Mouse (Mus musculus): ENCODE results near the gene Grip1.

Gene Grip1

DNA sequence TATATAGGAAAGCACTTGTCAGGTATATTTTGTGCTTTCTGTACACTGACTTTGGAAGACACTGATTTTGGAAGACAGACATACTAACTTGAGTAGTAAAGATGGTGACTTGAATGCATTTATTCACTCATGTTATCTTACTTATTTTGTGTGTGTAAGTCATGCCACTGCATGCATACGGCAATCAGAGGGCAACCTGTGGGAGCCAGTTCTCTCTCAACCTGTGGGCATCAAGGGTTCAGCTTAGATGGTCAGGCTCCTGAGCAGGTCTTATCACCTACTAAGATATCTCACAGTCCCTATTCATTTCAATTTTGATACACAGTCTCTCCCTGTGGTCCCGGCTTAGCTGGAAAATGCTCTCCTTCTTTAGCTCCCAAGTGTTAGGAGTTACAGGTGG is 5.4 kb downstream of the Grip1 start:
- DNase-seq (ENCODE audit: low spot score in 2 of 2), result no peak

DNA sequence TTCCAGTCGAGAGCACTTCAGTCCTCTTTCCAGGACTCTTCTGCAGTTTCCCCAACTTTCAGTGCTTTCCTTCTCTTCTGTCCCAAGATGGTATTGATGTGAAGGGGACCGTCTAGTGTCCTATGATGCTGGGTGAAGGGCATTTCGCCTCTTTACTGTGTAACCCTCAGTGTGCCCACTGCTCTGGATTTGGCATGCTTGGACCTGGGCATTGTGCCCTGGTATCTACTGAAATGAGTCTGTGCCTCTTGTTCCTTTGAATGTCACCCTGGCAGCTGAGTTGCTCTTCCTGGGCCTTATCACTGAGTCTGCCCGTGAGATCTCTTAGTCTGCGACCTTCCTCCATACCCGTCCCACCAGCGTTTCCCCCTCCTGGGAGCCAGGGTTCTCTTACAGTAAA is 9.7 kb downstream of the Grip1 start:
- no peak for DNase-seq (ENCODE audit: low spot score in 2 of 2)

DNA sequence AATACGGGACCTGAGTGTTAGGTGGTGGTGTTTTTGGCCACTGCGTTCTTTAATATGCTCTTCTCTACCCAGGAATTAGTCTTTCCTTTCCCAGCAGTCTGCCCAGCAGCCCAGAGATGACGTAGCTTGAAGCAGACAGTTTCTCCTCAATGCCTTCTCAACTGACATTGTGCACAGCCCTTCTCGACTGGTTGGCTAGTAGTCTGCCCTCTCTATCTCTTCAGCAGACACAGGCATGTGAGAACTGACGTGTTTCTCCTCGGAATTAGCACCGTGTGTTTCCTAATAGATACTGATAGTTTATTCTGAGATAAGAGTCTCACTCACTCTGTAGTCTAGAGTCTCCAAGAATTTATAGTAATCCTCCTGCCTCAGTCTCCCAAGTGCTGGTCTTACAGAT is 10.2 kb downstream of the Grip1 start:
- no peak for DNase-seq (ENCODE audit: low spot score in 2 of 2)

DNA sequence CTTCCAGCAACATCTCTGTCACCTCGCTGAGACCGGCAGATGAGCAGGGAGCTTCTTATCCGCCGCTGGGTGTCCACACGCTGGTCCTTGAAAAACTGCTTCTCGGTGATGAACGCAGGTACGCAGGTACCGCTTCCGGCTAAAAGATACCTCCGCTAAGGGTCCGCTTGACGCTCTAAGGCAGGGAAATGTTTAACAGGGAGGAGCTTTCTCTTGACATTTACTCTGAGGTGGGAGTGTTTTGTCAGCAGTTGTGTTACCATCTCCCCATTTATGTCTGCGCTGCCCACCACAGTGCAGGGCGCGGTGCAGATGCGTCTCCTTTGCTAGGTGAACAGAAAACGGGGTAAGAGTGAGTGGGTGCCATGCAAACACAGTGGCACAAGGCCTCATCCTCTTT is 14.3 kb downstream of the Grip1 start:
- DNase-seq (ENCODE audit: low spot score in 2 of 2), result no peak

DNA sequence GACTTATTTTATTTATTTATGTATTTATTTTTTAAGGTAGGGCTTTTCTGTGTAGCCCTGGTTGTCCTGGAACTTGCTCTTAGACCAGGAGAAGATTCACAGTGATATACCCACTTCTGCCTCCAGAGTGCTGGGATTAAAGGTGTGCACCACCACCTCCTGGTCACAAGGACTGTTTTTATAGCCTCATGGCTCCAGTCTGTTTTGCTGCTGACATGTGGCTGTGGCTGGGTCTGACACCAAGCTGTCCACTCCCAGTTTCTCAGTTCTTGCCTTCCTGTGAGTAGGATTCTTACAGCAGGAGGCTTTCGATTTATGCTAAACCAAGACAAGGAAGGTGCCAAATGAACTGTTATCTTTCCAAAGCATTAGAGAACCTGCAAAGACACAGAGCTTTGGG is 16.5 kb downstream of the Grip1 start:
- DNase-seq (ENCODE audit: low spot score in 2 of 2), result no peak

DNA sequence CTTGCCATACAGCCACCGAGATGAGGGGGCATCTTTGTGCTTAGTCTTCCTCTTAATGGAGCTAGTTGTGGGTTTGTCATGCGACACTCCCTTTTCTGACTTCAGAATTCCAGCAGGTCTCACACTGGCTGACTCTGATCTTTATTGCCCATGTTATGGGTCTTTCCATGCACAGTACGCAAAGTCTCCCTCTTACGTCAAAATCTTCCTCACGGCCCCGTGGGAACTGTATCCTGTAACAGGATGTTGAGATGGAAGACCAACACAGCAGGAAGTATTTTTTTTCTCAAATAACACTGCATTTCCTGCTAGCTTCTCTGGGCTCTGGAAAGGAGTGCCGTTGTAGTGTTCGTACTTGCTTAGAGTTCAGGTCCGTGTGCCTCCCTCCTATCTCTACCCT is 21.5 kb downstream of the Grip1 start:
- no peak for DNase-seq (ENCODE audit: low spot score in 2 of 2)

DNA sequence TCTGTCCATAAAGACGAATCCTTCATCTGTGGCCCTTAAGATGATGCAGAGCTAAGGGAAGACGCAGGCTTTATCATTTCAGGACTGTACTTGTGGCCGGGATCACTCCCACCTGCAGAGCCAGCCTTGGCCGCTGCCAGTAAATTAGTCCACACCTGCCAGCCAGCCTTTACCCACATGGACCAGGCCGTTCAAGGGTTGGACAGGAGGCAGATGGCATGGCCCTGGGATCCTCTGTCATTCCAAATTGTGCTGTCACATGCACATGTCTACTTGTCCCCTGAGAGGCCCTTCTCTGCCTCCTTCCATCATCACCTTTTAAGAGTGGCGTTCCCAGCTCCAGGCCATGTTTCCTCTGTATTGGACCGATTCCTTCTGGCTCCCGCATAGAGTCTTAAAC is 24.0 kb downstream of the Grip1 start:
- DNase-seq (ENCODE audit: low spot score in 2 of 2), result no peak

DNA sequence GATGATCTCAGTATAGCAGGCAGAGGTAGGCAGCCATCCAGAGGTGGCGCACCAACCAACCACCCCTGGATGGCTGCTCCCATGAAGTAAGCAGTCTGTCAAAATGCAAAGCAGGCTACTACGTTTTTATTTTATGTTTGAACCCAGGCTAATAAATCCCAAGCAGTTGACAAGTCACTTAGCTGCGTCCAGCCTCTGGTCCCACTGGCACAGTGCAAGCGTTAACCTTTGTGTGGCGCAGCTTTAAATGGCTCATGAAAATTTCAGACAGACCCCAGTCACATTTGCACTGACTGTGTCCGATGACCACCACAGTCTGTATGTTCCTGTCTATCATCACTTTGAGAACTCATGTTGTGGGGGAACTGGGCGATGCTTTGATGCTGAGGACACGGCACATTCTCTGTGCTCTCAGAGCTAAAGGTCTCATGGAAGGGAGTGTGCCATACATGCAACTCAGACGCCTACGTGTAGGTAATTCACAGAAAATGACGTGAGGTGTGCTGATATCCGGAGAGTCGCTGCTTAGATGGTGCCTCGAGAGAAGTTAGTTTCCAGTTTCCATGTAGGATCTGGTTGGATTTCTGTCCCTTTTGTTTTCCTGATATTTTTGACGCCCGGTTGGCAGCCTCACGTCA is 29.6 kb downstream of the Grip1 start:
- DNase-seq (ENCODE audit: low spot score in 2 of 2), result no peak

DNA sequence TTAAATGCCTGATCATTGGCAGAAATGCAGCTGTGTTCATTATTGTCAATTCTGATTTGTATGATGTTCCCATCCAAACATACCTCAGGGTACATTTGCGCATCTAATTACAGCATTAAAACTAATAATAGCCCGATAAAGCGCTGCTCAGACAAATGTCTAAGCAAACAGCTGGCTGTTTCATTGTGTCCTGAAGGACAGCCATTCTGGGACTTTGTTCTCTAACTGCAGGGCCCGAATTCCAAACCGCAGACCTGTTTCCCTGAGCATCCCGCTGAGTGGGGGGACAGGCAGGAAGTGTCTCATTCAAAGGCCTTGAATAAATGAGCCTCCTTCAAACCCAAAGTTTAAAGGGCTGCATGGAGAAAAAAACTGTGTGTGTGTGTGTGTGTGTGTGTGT is 30.1 kb downstream of the Grip1 start:
- no peak for DNase-seq (ENCODE audit: low spot score in 2 of 2)

DNA sequence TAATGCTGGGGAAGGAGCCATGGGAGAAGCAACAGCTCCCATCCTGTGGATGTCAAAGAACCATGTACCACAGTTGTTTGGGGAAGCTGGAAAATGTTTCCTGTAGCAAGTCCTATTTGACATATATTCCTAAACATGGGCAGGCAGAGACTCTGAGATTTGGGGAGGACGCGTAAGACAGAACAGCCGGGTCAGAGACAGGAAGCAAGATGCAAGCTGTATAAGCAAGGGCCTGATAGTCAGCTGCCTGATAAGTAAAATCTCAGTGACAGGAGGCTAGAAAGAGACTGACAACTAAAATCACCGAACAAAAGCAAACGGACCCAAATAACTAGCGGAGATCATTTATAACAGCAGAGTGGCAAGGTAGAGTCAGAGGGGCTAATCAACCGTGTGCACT is 33.3 kb downstream of the Grip1 start:
- no peak for DNase-seq (ENCODE audit: low spot score in 2 of 2)

DNA sequence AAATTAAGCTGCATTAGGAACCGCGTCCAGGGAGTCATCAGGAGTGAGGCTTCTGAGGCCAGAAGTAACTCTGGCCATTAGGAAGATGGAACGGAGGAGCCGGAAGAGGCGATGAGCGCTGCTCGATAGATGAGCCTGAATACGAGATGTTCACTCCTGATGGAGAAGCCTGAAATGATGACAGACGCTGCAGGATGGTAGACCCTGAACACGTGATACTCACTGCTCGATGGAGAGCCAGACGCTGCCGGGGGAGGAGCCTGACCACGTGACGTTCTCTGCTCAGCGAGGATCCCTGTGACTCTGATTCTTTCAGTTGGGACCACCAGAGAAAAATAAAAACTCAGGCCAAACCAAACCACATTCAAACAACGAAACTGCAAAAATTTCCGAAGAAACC is 37.2 kb downstream of the Grip1 start:
- DNase-seq (ENCODE audit: low spot score in 2 of 2), result no peak

DNA sequence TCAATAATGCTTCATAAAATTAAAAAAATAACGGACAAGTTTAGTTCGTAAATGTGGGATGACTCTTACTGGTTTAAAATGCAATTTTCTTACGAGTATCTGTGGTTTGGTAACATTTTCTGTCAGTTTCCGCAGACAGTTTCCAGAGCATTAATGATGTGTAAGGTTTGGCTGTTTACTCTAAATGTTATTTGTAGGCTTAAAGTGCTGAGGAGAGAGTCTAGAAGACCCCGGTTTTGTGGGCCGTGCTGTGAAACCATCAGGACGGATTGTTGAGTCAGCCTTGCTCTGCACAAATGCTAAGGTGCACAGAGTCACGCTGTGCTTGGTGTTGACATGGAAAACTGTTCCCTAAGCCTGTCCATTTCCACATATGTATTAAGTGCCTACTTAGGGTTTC is 41.7 kb downstream of the Grip1 start:
- no peak for DNase-seq (ENCODE audit: low spot score in 2 of 2)

DNA sequence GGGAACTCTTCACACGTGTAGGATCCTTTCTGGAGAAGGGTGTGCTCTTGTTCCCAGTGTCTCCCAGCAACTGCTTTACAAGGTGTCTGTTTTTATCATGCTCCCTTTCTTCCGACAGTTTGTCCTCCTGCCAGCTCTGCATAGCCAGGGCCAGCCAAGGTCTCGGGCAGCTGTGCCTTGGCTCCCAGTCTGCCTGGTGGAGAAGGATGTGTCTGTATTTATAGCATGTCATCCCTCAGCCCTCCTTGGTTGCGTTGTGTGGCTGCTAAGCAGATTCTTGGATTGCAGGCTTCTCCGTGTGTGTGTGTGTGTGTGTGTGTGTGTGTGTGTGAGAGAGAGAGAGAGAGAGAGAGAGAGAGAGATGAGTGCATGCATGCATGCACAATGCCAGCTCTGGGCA is 42.6 kb downstream of the Grip1 start:
- no peak for DNase-seq (ENCODE audit: low spot score in 2 of 2)

DNA sequence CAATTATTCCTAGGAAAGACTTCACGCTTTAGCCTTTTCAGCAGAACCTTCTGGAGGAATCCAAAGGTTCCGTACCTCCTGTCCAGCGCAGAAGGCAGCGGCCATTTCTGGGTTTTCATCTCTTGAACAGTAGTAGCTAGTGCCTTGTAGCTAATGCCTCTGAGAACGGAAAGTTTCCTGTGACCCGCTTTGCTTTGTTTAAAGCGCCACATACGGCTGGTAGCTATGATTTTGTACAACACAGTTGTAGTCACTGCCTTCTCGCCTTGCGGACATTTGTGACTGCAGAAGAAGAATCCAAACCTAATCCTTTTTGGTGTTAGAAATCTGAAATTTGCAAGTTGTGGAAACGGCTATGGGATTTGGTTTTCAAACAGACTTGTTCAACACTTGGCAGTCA is 68.1 kb downstream of the Grip1 start:
- DNase-seq (ENCODE audit: low spot score in 2 of 2), result no peak

DNA sequence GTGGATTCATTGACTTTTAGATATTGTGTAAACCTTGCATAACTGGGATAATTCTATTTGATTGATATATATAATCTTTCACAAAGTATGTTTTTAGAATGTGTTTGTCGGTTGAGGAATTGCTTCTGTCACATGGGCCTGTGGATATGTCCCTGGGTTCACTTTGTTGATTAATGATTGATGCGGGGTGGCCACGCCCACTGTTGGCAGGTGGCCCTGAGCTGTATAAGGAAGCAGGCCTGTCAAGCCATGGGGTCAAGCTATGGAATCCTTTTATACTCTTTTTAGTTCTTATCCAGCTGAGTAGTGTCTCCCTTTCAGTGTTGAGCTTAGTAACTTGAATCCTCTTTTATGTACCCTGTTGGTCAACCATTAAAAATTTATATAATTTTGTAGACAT is 72.1 kb downstream of the Grip1 start:
- DNase-seq (ENCODE audit: low spot score in 2 of 2), result no peak

DNA sequence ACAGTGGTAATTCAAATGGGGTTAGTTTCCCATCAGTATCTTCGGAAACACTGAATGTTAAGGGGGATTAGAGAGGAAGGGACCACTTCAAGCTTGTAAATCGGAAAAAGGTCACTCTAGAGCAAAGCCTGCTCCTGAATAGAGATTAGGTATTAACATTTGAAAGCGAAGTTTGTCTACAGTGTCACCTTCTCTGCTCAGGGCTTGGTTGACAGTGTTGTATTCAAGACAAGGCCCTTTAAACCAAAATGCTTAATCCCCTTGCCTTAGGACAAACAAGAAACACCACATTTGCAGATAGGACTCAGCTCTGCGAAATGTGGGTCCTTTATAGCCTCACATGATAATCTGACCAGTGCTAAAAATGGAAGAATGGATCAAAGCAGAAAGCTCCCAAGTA is 81.2 kb downstream of the Grip1 start:
- DNase-seq (ENCODE audit: low spot score in 2 of 2), result no peak

DNA sequence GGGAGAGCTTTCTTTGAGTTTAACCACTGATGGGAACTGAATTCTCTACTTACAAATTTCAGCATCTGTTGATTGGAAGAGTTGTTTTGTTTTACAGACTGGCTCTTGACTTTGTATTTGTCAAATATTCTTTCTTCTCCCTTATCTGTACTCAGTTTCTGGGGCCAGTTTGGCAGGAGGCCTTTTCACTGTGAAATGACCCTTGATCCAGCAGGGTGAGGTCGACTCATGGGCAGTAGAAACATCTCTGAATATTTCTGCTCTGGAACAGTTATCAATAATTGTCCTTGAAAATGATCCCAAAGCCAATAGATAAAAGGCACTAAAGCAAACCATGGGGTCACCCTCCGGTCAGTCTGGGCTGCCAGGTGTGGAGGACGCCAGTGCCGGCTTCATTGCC is 88.0 kb downstream of the Grip1 start:
- no peak for DNase-seq (ENCODE audit: low spot score in 2 of 2)

DNA sequence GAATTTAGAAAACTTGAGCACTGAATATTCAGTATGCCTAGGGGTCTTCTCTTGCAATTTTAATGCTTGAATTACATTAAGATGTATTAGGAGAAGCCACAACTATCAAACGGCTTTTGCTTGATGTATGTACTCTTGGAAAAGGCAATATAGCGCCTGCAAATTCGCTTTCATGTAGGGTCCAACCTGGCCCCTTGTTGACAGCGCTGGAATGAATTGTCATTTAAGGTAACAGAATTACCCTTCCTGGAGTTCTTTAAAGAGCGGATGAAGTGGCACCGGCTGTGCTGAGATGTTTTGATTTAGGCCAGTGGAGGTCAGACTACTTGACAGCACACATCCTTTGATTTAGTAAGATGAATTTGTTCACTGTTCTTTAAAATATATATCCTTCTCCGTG is 90.1 kb downstream of the Grip1 start:
- no peak for DNase-seq (ENCODE audit: low spot score in 2 of 2)

DNA sequence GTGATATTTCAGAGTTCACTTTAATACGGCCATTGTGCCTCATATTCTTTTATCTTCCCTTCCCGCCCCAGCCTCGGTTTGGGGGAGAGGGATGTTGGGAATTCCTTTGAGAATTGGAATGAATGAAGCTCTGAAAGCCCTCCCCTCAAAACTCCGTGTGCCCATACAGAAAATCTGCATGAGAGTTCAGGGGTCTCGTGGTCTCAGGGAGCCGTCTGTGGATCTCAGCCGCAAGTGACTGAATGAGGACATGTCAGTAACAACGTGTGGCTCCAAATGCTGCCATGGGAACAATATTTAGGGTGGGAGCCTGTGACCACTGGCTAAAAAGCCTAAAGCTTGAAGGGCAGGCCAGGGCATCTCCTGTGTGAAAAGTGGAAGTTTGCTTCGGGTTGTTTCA is 91.1 kb downstream of the Grip1 start:
- DNase-seq (ENCODE audit: low spot score in 2 of 2), result no peak

DNA sequence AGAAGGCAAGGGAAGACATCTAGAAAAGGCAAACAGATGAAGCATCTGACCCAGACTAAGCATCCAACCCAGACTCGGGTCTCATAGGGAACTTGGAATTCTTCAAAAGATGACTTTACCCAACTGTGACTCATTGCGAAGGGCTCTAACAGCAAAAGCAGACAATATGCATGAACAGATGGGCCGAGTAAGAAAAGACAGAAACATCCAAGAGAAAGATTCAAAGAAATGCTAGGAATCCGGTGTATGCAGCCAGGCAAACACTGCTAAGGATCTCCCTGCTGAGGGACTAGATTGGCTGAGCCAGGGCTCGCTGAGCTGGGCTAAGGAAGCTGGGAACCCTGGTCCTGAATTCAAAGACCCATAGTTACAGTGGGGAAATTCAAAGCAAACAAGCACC is 94.2 kb downstream of the Grip1 start:
- DNase-seq (ENCODE audit: low spot score in 2 of 2), result no peak

DNA sequence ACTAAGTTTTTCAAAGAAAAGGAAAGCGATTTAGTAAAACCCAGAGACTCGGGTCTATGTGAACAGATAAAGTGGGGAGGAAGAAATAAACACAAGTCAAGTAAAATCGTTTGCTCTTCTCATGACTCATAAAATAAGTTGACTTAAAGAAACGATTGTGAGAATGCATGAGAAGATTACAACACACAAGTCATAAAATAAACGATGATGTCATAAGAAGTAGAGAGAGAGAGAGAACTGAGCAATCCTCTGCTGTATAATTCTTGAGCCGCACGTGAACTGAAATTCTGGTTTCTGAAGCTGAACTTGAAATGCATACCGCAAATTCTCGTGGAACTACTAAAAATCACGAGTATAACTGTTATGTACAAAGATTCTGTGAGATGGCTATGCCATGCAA is 95.1 kb downstream of the Grip1 start:
- no peak for DNase-seq (ENCODE audit: low spot score in 2 of 2)

DNA sequence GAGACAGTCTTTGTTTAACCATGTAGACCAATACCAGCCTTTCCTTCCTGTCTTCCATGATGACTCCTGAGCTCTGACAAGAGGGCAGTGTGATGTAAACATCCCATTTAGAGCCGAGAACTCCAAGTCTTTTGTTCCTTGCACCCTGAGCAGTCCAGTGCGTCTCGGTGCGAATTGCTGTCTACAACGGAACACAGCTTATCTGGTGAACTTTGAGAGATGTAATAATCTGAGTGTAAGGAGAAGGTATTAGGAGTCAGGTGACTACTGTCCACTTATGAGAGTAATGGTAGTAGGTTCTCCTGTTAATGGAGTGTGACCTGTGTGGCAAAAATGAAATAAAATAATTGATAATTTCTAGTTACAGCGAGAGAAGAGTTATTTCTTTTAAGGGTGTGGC is 97.0 kb downstream of the Grip1 start:
- DNase-seq (ENCODE audit: low spot score in 2 of 2), result no peak

DNA sequence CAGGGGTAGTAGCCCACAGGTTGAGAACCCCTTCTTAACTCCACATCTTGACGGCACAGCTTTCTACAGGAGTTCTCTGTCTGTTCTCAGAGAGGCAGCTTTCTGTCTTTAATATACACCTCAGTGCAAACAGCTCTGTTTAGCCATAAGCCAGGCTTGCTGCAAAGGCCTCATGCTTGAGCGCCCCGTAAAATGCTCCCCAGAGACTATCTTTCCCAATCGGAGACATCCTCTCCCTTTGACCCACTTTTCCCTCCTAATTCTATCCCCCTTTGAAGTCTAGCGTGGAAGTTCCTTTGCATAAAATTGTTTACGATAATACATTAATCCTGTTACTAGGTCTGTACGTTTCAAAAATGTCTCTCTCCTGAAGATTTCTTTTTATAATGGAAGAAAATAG is 102.7 kb downstream of the Grip1 start:
- no peak for DNase-seq (ENCODE audit: low spot score in 2 of 2)

DNA sequence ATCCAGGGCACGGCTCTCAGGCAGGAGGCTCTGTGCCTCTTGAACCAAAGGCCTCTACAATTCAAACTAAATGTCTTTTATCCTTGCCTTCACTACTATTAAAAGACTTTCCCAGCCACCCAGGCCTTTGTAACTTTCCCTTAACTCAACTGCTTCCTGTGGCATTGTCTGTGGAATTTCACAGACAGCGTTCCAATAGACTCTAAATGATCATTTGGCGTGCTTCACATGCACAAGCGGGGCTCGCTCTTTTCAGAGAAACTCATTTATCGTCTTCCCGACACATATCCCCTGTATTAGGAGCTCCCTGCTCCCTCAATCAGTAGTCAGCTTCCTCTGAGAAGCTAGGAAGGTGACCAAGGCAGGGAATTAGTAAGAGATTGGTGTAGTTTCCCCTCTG is 104.8 kb downstream of the Grip1 start:
- DNase-seq (ENCODE audit: low spot score in 2 of 2), result no peak

DNA sequence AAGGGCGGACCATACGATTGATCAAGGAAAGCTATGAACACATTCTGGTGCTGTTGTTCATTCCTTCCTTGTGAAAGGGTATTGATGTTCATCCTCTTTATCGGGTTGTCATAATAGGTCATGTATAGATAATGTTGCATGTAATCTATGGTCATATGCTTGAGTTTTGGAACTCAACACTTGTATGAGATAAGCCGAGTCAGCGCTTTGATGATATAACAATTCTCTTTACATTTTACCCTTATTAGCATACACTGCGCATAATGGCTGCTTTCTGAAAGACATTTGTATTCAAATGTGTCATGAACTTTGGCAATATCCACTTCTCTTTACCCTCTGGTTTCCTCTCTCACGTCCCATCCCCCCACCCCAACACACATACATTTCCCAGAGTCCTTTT is 111.2 kb downstream of the Grip1 start:
- no peak for DNase-seq (ENCODE audit: low spot score in 2 of 2)
